Mouse (Mus musculus): ENCODE measurements around the gene Guk1.
A peak's percentile ranks its signal among the peaks of the same experiment; 100 is the strongest.

Gene Guk1

GRCm38 (mm10) chr11:59163255-59164236 is 28.5 kb downstream of the Guk1 start, which contains the start of gene Iba57:
TSS of gene Iba57 (minus strand) at chr11:59163739.
- DNase-seq (ENCODE audit: low spot score) = peak; percentile 95

GRCm38 (mm10) chr11:59162443-59163254 is 29.4 kb downstream of the Guk1 start:
- DNase-seq (ENCODE audit: low spot score) = peak; percentile 38

- DNase-seq (ENCODE audit: low spot score) = no peak
Observed at GRCm38 (mm10) chr11:59161398-59161797, 30.6 kb downstream of the Guk1 start.

GRCm38 (mm10) chr11:59159558-59159957 is 32.5 kb downstream of the Guk1 start:
- DNase-seq (ENCODE audit: low spot score) = no peak

GRCm38 (mm10) chr11:59159099-59159498 is 32.9 kb downstream of the Guk1 start:
- no peak for DNase-seq (ENCODE audit: low spot score)

- no peak for DNase-seq (ENCODE audit: low spot score)
Observed at GRCm38 (mm10) chr11:59155900-59156299, 36.1 kb downstream of the Guk1 start.

GRCm38 (mm10) chr11:59154220-59154619 is 37.8 kb downstream of the Guk1 start:
- DNase-seq (ENCODE audit: low spot score) = no peak

GRCm38 (mm10) chr11:59151729-59152128 is 40.3 kb downstream of the Guk1 start:
- DNase-seq (ENCODE audit: low spot score) = no peak

GRCm38 (mm10) chr11:59149302-59149701 is 42.7 kb downstream of the Guk1 start:
- no peak for DNase-seq (ENCODE audit: low spot score)

GRCm38 (mm10) chr11:59142962-59143361 is 49.0 kb downstream of the Guk1 start:
- DNase-seq (ENCODE audit: low spot score) = no peak

- DNase-seq (ENCODE audit: low spot score) = peak; percentile 44
Observed at GRCm38 (mm10) chr11:59141772-59142370, 50.1 kb downstream of the Guk1 start.

GRCm38 (mm10) chr11:59138537-59139486 is 53.2 kb downstream of the Guk1 start:
- DNase-seq (ENCODE audit: low spot score) = peak; percentile 41

- DNase-seq (ENCODE audit: low spot score) = peak; percentile 39
Observed at GRCm38 (mm10) chr11:59136994-59137706, 54.9 kb downstream of the Guk1 start.

- DNase-seq (ENCODE audit: low spot score) = no peak
Observed at GRCm38 (mm10) chr11:59135904-59136452, 56.0 kb downstream of the Guk1 start, which contains the start of gene Obscn. TSS of gene Obscn (minus strand) at chr11:59136402.

- no peak for DNase-seq (ENCODE audit: low spot score)
Observed at GRCm38 (mm10) chr11:59135051-59135820, 56.8 kb downstream of the Guk1 start.

GRCm38 (mm10) chr11:59134373-59134997 is 57.5 kb downstream of the Guk1 start:
- DNase-seq (ENCODE audit: low spot score) = no peak

Measured in testis, postnatal 10 days (tissue).